Mouse (Mus musculus): Measurements from ENCODE around the gene Atp2b1.

DNA sequence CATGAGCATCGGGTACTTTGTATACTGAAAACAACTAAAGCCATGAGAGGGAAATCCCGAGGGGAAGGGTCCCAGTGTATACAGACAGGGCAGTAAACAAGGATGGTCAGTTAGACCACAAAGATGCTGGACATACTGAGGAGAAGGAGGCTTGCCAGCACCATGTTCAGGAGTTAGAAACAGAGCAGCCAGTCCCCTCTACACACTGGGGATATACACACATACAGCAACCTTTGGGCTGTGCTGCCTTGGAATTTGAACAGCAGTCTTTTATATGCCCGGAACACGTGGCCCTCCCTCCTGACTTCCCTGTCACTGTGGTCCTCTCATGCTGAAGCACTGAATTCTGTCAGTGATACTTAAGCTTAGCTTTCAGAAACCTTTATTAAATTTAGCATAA lies 10.9 kb downstream of the Atp2b1 start:
- TF ChIP-seq GATA1 (IDR thresholded peaks at IDR 0.05; ENCODE audit: borderline replicate concordance, low read length) (no peak), FLI1 (IDR thresholded peaks at IDR 0.05; ENCODE audit: low read length) (no peak)
